Mouse (Mus musculus): ENCODE data around the gene Lep.

DNA sequence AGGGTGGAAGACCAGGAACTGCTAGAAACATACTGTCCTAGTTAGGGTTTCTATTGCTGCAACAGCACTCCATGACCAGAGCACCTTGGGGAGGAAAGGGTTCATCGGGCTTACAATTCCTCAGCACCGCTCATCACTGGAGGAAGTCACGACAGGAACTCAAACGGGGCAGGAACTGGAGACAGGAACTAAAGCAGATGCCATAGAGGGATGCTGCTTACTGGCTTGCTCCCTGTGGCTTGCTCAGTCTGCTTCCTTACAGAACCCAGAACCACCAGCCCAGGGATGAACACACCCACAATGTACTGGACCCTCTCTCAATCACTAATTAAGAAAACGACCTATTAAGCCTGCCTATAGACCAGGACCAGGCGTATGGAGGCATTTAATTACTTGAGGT is 30.5 kb upstream of the Lep start:
- no peak for TF ChIP-seq CTCF (IDR thresholded peaks at IDR 0.05; ENCODE audit: extremely low read depth, insufficient read length, insufficient replicate concordance, low read depth, low read length)
- TF ChIP-seq POLR2A (IDR thresholded peaks at IDR 0.05; ENCODE audit: low read depth, low read length): no peak

Data from small intestine, adult 2 months (tissue).